Mouse (Mus musculus) fibroblast of lung, adult 2 months (primary cell): ENCODE measurements around the gene Pcyt1a.
"Not testable (repeated sequence)": the region's sequence is repeated elsewhere in the genome, so short reads cannot be mapped to it uniquely, and the experiment has no call there.

Source experiments
- DNase-seq: peaks from one replicate; pipeline ENCODE4 v3.0.0-alpha.2; 2011; ENCODE audit warnings: low read depth

The Pcyt1a gene

DNA sequence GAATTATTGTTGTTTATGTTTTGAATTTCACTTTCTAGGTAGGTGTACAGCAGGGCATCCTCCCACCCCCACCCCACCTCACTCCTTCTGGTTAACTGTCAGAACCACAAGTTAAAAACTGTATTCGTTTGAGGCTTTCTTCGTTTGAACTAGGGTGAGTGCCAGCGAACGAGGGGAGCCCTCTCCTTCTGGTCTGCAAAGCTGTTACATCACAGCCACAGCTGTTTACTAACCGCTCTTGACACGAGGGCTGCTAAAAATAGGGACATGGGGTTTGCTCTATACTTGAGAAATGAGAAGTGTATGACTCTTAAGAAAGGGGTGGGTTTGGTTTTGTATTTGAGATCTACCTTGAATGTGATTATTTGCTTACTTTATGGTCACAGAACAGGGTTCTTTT lies 3.3 kb downstream of the Pcyt1a start:
- no peak for DNase-seq

- DNase-seq, result no peak
These were observed 4.0 kb downstream of the Pcyt1a start for GRCm38 (mm10) chr16:32434691-32435090.

DNA sequence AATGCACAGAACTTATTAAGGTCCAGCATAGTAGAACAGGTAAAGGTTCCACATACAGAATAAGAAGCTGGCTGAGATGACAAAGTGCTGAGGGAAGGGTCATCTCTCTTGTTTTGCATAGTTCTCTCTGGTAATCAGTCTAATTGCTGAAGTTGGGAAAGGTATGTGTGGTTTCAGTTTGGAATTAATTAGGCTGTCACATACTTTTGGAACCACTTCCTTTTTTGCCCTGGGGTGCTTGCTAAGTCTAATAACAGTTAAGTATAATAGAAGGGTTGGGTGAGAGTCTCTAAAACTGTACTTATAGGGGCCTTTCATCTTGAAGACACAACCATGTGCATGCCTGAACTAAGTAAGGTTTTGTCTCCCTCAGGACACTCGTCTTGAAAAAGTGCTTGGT lies 5.9 kb downstream of the Pcyt1a start:
- no peak for DNase-seq

DNA sequence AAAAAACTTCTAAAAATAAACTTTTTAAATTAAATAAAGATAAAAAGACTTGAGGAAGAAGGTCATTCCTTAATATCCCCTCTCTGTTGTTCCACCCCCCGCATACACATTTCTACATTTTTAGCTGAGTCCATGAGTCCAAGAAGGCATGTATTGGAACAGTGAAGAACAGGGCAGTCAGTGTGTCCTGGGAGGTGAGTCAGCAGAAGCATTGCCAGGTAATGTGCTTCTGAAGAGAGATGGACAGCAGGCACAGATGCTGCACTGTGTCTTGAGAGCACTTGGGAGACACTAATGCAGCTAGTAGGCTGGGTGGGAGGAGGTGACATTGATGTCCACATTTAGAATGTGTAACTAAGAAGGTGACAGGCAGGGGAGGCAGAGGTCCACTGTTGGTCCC lies 6.5 kb downstream of the Pcyt1a start:
- no peak for DNase-seq

- no peak for DNase-seq
These were observed 10.7 kb downstream of the Pcyt1a start for GRCm38 (mm10) chr16:32441432-32441831.

- not testable (repeated sequence) for DNase-seq
These were observed 13.9 kb downstream of the Pcyt1a start for GRCm38 (mm10) chr16:32444615-32445014.

GRCm38 (mm10) chr16:32445558-32445957 lies 14.8 kb downstream of the Pcyt1a start:
- DNase-seq, result no peak

GRCm38 (mm10) chr16:32446563-32447138 lies 15.9 kb downstream of the Pcyt1a start:
- DNase-seq, result no peak

GRCm38 (mm10) chr16:32449665-32450064 lies 18.9 kb downstream of the Pcyt1a start:
- no peak for DNase-seq

- DNase-seq, result no peak
These were observed 19.4 kb downstream of the Pcyt1a start for GRCm38 (mm10) chr16:32450133-32450532.

DNA sequence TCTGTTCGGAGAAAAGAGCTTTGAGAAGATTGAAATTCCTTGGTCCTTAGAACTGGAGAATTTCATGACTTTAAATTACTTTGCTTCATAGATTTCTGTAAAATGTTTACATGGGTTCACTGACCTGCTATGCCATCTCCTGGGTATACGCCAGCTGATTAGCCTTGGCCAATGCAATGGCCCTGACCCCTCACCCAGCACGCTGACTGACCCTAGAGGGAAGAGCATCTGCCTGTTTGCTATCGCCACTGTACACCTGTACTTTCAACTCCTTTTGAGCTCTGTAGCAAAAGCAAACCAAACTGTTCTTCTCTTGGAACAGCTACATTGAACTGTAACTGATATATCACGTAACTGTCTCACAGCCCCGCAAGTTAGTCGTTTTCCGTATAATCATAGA lies 22.4 kb downstream of the Pcyt1a start:
- DNase-seq, result no peak

DNA sequence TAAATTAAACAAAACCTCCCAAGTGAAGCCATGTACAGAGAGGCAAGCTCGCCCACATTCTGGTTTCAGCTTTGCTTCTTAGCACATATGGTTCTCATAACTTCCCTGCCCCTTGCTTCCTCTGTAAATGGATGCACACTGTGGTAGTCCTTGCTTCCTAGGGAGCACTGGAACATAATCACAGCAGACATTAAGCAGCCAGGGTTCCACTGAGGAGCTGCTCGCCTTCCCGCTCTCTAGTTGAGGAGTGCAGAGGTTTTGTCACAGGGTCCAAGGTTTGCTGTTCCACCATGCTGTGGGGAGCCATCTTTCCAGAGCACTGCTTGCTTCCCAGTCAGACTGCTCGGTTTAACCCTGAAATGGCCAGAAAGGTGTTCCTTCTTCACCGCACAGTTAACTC lies 23.9 kb downstream of the Pcyt1a start:
- DNase-seq, result no peak

DNA sequence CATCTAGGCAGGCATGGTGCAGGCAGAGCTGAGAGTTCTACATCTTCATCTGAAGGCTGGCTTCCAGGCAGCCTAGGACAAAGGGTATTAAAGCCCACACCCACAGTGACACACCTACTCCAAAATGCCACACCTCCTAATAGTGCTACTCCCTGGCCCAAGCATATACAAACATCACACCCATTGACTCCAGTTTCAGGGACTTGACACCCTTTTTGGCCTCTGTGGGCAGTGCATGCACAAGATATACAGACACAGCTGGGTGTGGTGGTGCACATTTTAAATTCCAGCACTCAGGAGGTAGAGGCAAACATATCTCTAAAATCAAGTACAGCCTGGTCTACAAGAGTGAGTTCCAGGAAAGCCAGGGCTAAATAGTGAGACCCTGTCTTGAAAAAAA lies 25.4 kb downstream of the Pcyt1a start:
- no peak for DNase-seq

DNA sequence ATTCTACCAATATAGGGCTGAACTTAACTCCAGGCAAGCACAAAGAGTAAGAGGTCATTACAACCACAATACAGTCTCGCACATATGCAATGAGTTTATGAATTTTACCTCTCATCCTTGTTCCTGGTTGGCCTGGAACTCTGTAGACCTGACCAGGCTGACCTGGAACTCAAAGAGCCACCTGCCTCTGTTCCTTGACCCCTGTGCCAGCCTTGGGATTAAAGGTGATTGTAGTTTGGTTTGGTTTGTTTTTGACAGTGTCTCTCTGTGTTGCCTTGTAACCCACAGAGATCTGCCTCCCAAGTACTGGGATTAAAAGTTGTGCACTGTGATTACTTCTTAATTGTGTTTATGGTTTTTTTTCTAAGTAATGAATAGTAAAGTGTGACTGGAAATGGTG lies 26.0 kb downstream of the Pcyt1a start:
- no peak for DNase-seq

DNA sequence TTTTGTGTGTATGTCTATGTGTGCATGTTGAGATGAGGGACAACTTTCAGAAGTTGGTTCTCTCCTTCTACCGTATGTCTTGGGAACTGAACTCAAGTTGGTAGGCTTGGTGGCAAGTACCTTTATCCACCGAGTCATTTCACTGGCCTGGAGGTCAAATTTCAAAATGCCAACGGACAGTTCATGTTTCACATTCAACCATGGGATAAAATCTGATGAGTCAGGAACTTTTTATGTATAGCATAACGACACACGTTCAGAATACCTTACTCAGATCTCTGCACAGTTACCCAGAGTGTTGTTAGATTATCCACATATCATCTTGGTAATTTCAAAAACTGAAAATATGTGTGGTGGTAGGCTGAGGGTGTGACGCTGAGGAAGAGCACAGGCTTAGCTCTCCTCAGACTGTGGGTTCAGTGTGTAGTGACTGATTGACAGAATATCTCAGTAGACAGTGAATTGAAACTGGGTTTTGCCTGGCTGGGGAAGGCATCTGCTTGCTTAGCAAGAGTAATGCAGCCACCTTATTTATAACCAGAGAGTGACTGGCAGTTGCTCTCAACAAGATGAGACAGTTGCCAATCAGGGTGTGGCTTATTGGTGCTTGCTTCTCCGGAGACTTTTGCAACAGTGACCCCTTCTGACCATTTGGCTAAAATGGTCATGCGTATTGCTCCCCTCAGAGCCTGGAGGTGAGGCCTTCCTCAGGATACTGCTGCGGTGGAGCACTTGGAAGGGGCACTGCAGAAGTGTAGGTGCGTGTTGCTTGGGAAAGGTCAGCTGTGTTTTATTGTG lies 27.1 kb downstream of the Pcyt1a start:
- peak; percentile 35 for DNase-seq

GRCm38 (mm10) chr16:32460518-32460917 lies 29.8 kb downstream of the Pcyt1a start:
- DNase-seq, result no peak

GRCm38 (mm10) chr16:32461713-32462112 lies 31.0 kb downstream of the Pcyt1a start:
- no peak for DNase-seq

DNA sequence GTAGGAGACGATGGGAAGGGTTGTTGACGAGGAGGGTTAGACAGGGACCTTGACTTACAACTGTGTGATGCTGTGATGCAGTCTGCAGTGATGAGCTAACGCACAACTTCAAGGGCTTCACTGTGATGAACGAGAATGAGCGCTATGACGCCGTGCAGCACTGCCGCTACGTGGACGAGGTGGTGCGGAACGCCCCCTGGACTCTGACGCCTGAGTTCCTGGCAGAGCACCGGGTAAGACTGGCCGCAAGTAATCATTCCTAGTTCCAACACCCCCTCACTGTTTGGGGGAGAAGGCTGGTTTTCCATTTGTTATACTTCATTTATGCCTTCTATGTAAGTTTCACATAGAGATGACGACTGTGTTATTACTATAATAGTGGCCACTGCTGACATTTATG lies 32.2 kb downstream of the Pcyt1a start:
- DNase-seq, result no peak

DNA sequence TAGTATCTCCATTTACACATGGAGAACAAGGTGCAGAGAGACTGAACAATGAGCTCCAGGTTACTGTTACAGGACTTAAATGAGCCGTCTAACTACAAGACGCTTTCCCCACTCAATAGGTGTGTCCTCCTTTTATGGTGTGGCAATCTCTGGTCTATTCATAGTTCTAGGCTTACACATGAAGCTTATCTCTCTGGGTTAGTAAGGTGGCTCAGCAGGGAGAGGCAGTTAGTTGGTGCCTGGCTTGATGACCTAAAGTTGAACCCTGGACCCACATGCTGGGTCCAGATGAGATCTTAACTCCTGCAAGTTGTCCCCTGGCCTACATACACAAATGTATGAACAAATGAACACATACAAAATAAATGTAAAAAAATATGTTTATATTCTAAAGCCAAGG lies 32.7 kb downstream of the Pcyt1a start:
- DNase-seq, result no peak

- no peak for DNase-seq
These were observed 34.2 kb downstream of the Pcyt1a start for GRCm38 (mm10) chr16:32464908-32465307.

GRCm38 (mm10) chr16:32468488-32468887 lies 37.8 kb downstream of the Pcyt1a start:
- no peak for DNase-seq

- no peak for DNase-seq
These were observed 38.8 kb downstream of the Pcyt1a start for GRCm38 (mm10) chr16:32469404-32470105.
